Mouse (Mus musculus) yolk sac, embryonic 10.5 days (tissue): ENCODE measurements at regions not wholly inside any gene's neighbourhood (a gene's known extent, or its start where the extent isn't known, plus 50 kb on each side); places are given as distances from the start of the nearest gene placed in this dataset.

Source experiments
- DNase-seq: peaks from one replicate; pipeline ENCODE4 v3.0.0-alpha.2; 2017; ENCODE audit warnings: low spot score

DNA sequence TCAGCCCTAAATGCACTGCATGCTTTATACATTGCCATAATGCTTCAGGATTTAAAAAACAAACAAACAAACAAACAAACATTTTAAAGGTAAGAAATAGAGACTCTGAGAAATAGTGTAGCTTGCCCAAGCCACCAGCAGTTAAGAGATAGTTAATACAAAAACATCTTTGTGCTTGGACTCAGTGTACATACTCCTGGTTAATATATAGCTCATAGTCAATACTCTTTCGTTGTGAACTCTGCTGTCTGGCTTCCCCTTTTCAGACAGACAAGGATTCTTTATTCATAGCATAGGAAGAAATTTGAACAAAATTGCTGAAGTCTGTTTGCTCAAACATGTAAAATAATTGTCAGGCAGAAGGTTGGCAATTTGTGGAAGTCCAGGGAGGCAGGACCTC lies 69.3 kb upstream of the Fggy start:
- peak; percentile 22 for DNase-seq

DNA sequence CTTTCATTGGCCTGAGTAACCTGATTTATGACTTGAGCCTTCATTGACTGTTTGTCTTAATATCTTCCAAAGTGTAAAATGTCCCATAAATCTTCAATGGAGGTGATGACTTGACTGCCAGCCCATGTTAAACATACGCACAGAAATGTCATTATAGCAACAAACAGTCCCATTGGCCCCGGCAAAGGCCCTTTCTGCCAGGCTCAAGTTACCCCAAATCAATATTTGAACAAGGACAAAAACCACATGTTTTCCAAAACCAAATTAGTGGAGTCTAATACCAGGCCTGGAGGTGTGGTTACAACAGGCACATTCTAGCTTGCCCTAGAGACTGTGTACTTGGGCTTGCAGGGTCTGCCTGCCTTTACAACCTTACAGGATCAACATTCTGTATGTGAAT lies 68.2 kb upstream of the Fggy start:
- DNase-seq = no peak

DNA sequence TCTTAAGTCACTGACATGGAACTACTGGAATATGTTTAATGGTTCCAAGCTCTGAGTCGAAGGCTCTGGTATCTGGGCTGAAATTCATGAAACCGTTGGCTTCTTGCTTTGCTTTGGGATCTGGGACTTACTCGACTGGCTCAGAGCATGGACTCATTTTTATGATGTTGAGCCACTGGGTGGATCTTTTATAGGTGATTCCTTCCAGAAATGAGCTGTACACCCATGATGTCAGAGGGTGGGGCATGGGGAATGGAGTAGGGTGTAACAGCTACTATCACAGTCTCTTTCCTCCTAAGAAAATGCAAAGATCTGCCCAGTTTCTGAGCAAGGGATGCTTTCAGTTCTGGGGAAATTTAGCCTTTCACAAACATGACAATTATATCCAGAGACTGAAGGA lies 57.0 kb upstream of the Fggy start:
- no peak for DNase-seq

DNA sequence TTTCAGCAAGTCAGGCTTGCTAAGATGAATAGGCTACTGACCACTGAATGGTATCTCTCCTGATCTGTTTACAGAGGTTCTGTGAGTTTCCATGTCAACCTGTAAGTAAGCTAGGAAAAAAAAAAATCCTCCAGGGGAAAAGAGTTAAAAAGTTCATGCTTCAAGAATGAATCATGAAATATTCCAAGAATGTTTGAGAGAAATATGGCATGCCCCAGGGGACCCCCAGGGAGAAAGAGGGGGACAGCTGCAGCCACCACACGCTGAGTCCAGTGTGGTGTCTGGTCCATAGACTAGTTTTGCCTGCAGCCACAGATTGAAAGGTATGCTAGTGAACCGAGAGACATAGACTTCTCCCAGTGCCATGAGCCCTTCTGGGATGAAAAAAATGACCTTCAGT lies 56.1 kb upstream of the Fggy start:
- DNase-seq = no peak

DNA sequence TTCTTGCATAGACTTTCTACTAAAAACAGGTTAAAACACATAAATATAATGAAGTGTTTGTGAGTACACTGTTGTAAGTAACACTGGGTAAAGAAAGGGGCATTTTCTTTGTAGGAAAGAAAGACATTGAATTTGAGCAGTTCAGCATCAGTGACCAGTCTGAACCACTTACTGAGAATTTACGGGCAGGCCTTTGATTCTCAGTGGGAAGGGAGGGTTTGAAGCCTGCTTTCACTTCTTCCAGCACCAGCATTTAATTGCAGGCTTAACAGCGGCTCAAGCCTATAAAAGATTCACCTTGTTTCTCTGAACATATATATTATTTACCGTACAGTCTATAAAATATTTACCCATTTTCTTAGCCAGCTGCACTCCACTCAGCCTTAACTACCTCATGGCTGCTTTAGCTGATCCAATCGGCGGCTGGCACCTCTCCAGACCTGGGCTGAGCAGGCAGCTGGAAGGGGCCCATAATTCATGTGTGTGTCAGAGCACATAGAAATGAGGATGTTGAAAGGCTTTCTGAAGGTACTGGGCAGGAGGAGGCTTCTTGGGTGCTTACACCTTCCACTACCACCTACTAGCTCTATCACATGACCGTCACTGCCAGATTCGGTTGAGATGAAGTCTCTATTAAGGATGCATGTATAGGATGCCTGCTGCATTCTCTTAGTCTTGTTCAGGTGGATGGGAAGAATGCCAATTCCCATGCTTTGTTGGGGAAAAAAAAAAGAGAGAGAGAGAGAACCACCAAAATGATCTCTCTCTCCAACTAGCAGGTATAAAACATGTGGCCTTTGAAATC lies 50.0 kb upstream of the Fggy start:
- no peak for DNase-seq
